ENCODE assay signal across 18 mouse cellular contexts in the genomic region with DNA sequence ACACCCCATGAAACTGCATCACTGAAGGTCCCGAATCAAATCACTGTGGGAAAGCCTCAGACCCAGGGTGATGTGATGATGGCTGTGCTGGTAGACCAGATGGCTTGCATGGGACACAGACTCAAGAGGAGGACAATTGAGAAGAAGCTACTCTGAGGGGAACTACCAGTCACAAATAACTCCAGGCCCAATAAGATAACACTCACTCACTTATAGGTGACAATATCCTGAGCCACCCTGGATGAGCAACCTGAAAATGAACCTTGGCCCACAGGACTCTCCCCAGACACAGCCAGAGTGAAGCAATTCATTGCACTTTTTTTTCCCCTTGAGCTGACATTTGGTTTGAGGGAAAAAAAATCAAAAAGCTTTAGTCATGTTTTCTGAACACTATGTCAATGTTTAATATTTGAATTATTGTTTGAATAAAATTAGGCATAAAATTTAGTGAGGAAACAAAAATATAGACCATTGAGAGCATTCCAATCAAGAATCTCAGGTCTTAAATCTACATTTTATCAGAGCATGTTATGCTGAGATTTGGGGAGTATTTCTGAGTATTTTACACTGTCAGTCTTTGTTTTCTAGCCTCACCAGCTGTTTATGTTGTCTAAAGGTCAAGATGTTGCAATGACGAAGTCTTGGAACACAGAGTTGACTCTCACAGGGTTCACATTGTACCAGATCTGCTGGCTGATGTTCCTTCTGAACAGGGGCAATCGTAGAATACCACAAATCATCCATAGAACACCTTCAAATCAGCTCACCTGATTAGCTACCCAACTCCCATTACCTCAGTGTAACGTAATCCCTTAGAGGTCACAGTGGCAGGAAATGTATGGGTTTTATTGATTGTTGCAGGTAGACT.
DNase-seq lines count a peak whose midpoint lies in the region; ATAC-seq lines count a peak whose summit lies in the region.
"Had no signal": no experiment of that assay in that cellular context is flagged by ENCODE, and none has a peak within 500 bp of the region (broad histone marks: within the 10 kb centered on the region; RNA-seq: fewer than 3 reads in every experiment).

No protein-coding gene starts in this region.

- 66% methylated on average over 4 of the region's 4 CpGs for WGBS in kidney, embryonic 16.5 days
- 81% methylated on average over 4 of the region's 4 CpGs for WGBS in midbrain, embryonic 11.5 days
- WGBS in midbrain, embryonic 14.5 days = 80% methylated on average over 4 of the region's 4 CpGs

- no peak overlapping the region for H3K9ac ChIP-seq in kidney, embryonic 16.5 days (replicated peaks; ENCODE audit: low read length)
- H3K9ac ChIP-seq in midbrain, embryonic 11.5 days (ENCODE audit: low read length) = no peak overlapping the region
- no peak overlapping the region for H3K9ac ChIP-seq in midbrain, embryonic 14.5 days (replicated peaks; ENCODE audit: low read length)
- H3K9ac ChIP-seq: hindbrain, embryonic 12.5 days; midbrain, embryonic 12.5 days had no signal

- no peaks in the 10 kb centered on the region for H3K36me3 ChIP-seq in kidney, embryonic 16.5 days (ENCODE audit: insufficient read depth, low read length)
- H3K36me3 ChIP-seq in midbrain, embryonic 11.5 days (ENCODE audit: control insufficient read depth, insufficient read depth, low read length) = no peaks in the 10 kb centered on the region
- H3K36me3 ChIP-seq in midbrain, embryonic 14.5 days (ENCODE audit: control insufficient read depth, insufficient read depth, low read length) = no peaks in the 10 kb centered on the region
- H3K36me3 ChIP-seq: hindbrain, embryonic 12.5 days; midbrain, embryonic 12.5 days had no signal

- H3K4me1 ChIP-seq in kidney, embryonic 16.5 days (ENCODE audit: insufficient read depth, low read length) = peaks cover 9% of the 10 kb centered on the region; the same call in 1 of the 2 replicates
- H3K4me1 ChIP-seq in midbrain, embryonic 11.5 days (ENCODE audit: control insufficient read depth, insufficient read depth, low read length) = no peaks in the 10 kb centered on the region
- H3K4me1 ChIP-seq in midbrain, embryonic 14.5 days (ENCODE audit: control insufficient read depth, insufficient read depth, low read length) = no peaks in the 10 kb centered on the region
- H3K4me1 ChIP-seq: hindbrain, embryonic 12.5 days; midbrain, embryonic 12.5 days had no signal

- H3K9me3 ChIP-seq in kidney, embryonic 16.5 days (ENCODE audit: low read length) = no peaks in the 10 kb centered on the region
- H3K9me3 ChIP-seq in midbrain, embryonic 11.5 days (ENCODE audit: control insufficient read depth, low read length) = 0 out of 2 replicates have a peak, but pooled peaks cover 2% of the 10 kb centered on the region
- H3K9me3 ChIP-seq in midbrain, embryonic 14.5 days (ENCODE audit: control insufficient read depth, low read length) = no peaks in the 10 kb centered on the region
- H3K9me3 ChIP-seq: hindbrain, embryonic 12.5 days; midbrain, embryonic 12.5 days had no signal

- ATAC-seq in kidney, embryonic 16.5 days (ENCODE audit: low FRiP score, low TSS enrichment) = no peak
- ATAC-seq in midbrain, embryonic 11.5 days (ENCODE audit: low FRiP score) = no peak
- ATAC-seq in midbrain, embryonic 14.5 days (ENCODE audit: low FRiP score, low TSS enrichment) = no peak
- ATAC-seq: forebrain, embryonic 16.5 days; inflammation-experienced regulatory T-cells, adult 6 months had no signal

- no peak overlapping the region for H3K4me3 ChIP-seq in kidney, embryonic 16.5 days (ENCODE audit: low read length)
- no peak overlapping the region for H3K4me3 ChIP-seq in midbrain, embryonic 11.5 days (ENCODE audit: low read depth, low read length)
- H3K4me3 ChIP-seq in midbrain, embryonic 14.5 days (replicated peaks; ENCODE audit: low read depth, low read length) = no peak overlapping the region
- H3K4me3 ChIP-seq: hindbrain, embryonic 12.5 days; midbrain, embryonic 12.5 days had no signal

- H3K27ac ChIP-seq in kidney, embryonic 16.5 days (ENCODE audit: low read length) = peak overlapping the region; percentile 22; the same call in 1 of the 2 replicates
- no peak overlapping the region for H3K27ac ChIP-seq in midbrain, embryonic 11.5 days (ENCODE audit: low read depth, low read length)
- no peak overlapping the region for H3K27ac ChIP-seq in midbrain, embryonic 14.5 days (replicated peaks; ENCODE audit: low read depth, low read length)
- H3K27ac ChIP-seq: hindbrain, embryonic 12.5 days; macrophage; midbrain, embryonic 12.5 days; stomach, postnatal 0 days had no signal

- H3K4me2 ChIP-seq in kidney, embryonic 16.5 days (replicated peaks; ENCODE audit: low read depth, low read length) = no peak overlapping the region
- no peak overlapping the region for H3K4me2 ChIP-seq in midbrain, embryonic 11.5 days
- no peak overlapping the region for H3K4me2 ChIP-seq in midbrain, embryonic 14.5 days (ENCODE audit: low read length)
- H3K4me2 ChIP-seq: hindbrain, embryonic 12.5 days; midbrain, embryonic 12.5 days had no signal

- DNase-seq in adrenal gland, postnatal 10 days = peak; percentile 35
- DNase-seq in adrenal gland, adult 8-10 months = no peak
- no peak for DNase-seq in kidney, adult 9 months
- DNase-seq in midbrain, embryonic 11.5 days (ENCODE audit: low spot score, missing footprints) = peak; percentile 41
- DNase-seq in midbrain, embryonic 14.5 days = no peak
- peak; percentile 40 for DNase-seq in yolk sac, embryonic 10.5 days (ENCODE audit: low spot score)
- no peak for DNase-seq in cerebellum, adult 18-20 months
- DNase-seq: cerebellum, postnatal 25 days; kidney, postnatal 4 days; right cerebral cortex, postnatal 14 days; thymus, postnatal 36 days had no signal

- no peaks in the 10 kb centered on the region for H3K27me3 ChIP-seq in kidney, embryonic 16.5 days (ENCODE audit: insufficient read depth, low read length)
- H3K27me3 ChIP-seq in midbrain, embryonic 11.5 days (ENCODE audit: control insufficient read depth, insufficient read depth, low read length) = no peaks in the 10 kb centered on the region
- H3K27me3 ChIP-seq in midbrain, embryonic 14.5 days (ENCODE audit: control insufficient read depth, insufficient read depth, low read length) = no peaks in the 10 kb centered on the region
- H3K27me3 ChIP-seq: hindbrain, embryonic 12.5 days; midbrain, embryonic 12.5 days had no signal

Comparison
In these comparisons a context has a peak if more than half of its experiments do, and no peak if none do; other contexts are left out.
1. DNase-seq: peak in adrenal gland, postnatal 10 days (single experiment), midbrain, embryonic 11.5 days (single experiment) and yolk sac, embryonic 10.5 days (single experiment); none in adrenal gland, adult 8-10 months (single experiment), kidney, adult 9 months (single experiment), midbrain, embryonic 14.5 days (single experiment) and cerebellum, adult 18-20 months (0 of 2).